Mouse (Mus musculus): Measurements from ENCODE around the gene Pdcd11. TPM values are rescaled to one million over a fixed set of nuclear protein-coding genes. Genes with fewer than 3 reads are reported as not detected.

Gene Pdcd11
- total and polyA plus RNA-seq, 2 experiments from 2014 or later, result 3.8 to 11.0 TPM

- peak; percentile 74 for ATAC-seq (ENCODE audit: low FRiP score)
- WGBS, result 28% methylated on average over 32 of the region's 32 CpGs
- Histone ChIP-seq H3K4me2 (ENCODE audit: low read depth, low read length, poor library complexity, severe bottlenecking) (peak overlapping the region; percentile 42), H3K9me3 (ENCODE audit: low read length) (no peaks in the 10 kb centered on the region), H3K27ac (ENCODE audit: low read depth, low read length) (no peak overlapping the region), H3K4me3 (ENCODE audit: low read depth, low read length) (peak overlapping the region; percentile 23; the same call in 1 of the 2 replicates), H3K36me3 (ENCODE audit: insufficient read depth, low read length) (no peaks in the 10 kb centered on the region), H3K4me1 (ENCODE audit: insufficient read depth, low read length) (no peaks in the 10 kb centered on the region), H3K27me3 (ENCODE audit: insufficient read depth, low read length) (no peaks in the 10 kb centered on the region), H3K9ac (replicated peaks; ENCODE audit: low read length, poor library complexity, severe bottlenecking) (peak overlapping the region; percentile 44; the same call in 1 of the 2 replicates)
- DNase-seq (ENCODE audit: low spot score), result peak; percentile 39
- no peak for TF ChIP-seq CTCF (IDR thresholded peaks at IDR 0.05)
Measured at GRCm38 (mm10) chr19:47151332-47152061, 60.9 kb downstream of the Pdcd11 start.

- no peaks in the 10 kb centered on the region for H3K9me3 ChIP-seq (ENCODE audit: low read length)
- no peak overlapping the region for H3K27ac ChIP-seq (ENCODE audit: low read depth, low read length)
- 60% methylated on average over 12 of the region's 12 CpGs for WGBS
- TF ChIP-seq CTCF (IDR thresholded peaks at IDR 0.05), result no peak
- DNase-seq (ENCODE audit: low spot score), result no peak
- H3K36me3 ChIP-seq (ENCODE audit: insufficient read depth, low read length), result no peaks in the 10 kb centered on the region
- no peak for ATAC-seq (ENCODE audit: low FRiP score)
- H3K9ac ChIP-seq (replicated peaks; ENCODE audit: low read length, poor library complexity, severe bottlenecking), result peak overlapping the region; percentile 44; the same call in 1 of the 2 replicates
- H3K4me2 ChIP-seq (ENCODE audit: low read depth, low read length, poor library complexity, severe bottlenecking), result peak overlapping the region; percentile 42
- no peaks in the 10 kb centered on the region for H3K4me1 ChIP-seq (ENCODE audit: insufficient read depth, low read length)
- no peaks in the 10 kb centered on the region for H3K27me3 ChIP-seq (ENCODE audit: insufficient read depth, low read length)
- H3K4me3 ChIP-seq (ENCODE audit: low read depth, low read length), result peak overlapping the region; percentile 23; the same call in 1 of the 2 replicates
Measured at GRCm38 (mm10) chr19:47152062-47152369, 61.4 kb downstream of the Pdcd11 start.

GRCm38 (mm10) chr19:47153767-47154166 is 63.2 kb downstream of the Pdcd11 start:
- H3K36me3 ChIP-seq (ENCODE audit: insufficient read depth, low read length), result no peaks in the 10 kb centered on the region
- H3K27ac ChIP-seq (ENCODE audit: low read depth, low read length), result no peak overlapping the region
- no peak overlapping the region for H3K9ac ChIP-seq (replicated peaks; ENCODE audit: low read length, poor library complexity, severe bottlenecking)
- TF ChIP-seq CTCF (IDR thresholded peaks at IDR 0.05), result no peak
- DNase-seq (ENCODE audit: low spot score) (no peak), ATAC-seq (ENCODE audit: low FRiP score) (no peak)
- H3K4me1 ChIP-seq (ENCODE audit: insufficient read depth, low read length), result no peaks in the 10 kb centered on the region
- H3K27me3 ChIP-seq (ENCODE audit: insufficient read depth, low read length), result no peaks in the 10 kb centered on the region
- H3K4me3 ChIP-seq (ENCODE audit: low read depth, low read length), result no peak overlapping the region
- H3K4me2 ChIP-seq (ENCODE audit: low read depth, low read length, poor library complexity, severe bottlenecking), result no peak overlapping the region
- WGBS, result 94% methylated on average over 7 of the region's 7 CpGs
- H3K9me3 ChIP-seq (ENCODE audit: low read length), result no peaks in the 10 kb centered on the region

- Histone ChIP-seq H3K27me3 (ENCODE audit: insufficient read depth, low read length) (no peaks in the 10 kb centered on the region), H3K4me1 (ENCODE audit: insufficient read depth, low read length) (no peaks in the 10 kb centered on the region), H3K9me3 (ENCODE audit: low read length) (no peaks in the 10 kb centered on the region), H3K4me2 (ENCODE audit: low read depth, low read length, poor library complexity, severe bottlenecking) (no peak within 1 kb of the TSS), H3K27ac (ENCODE audit: low read depth, low read length) (no peak within 1 kb of the TSS), H3K9ac (replicated peaks; ENCODE audit: low read length, poor library complexity, severe bottlenecking) (no peak within 1 kb of the TSS), H3K4me3 (ENCODE audit: low read depth, low read length) (no peak within 1 kb of the TSS), H3K36me3 (ENCODE audit: insufficient read depth, low read length) (no peaks in the 10 kb centered on the region)
- ATAC-seq (ENCODE audit: low FRiP score) (no peak), DNase-seq (ENCODE audit: low spot score) (no peak)
- no peak for TF ChIP-seq CTCF (IDR thresholded peaks at IDR 0.05)
- 78% methylated on average over 11 of the region's 11 CpGs for WGBS
Measured at GRCm38 (mm10) chr19:47157664-47158063, 67.1 kb downstream of the Pdcd11 start, which contains the start of gene Calhm3. Calhm3 (minus strand) TSS chr19:47157764.

GRCm38 (mm10) chr19:47161669-47162068 is 71.1 kb downstream of the Pdcd11 start:
- H3K4me3 ChIP-seq (ENCODE audit: low read depth, low read length), result no peak overlapping the region
- DNase-seq (ENCODE audit: low spot score), result no peak
- no peaks in the 10 kb centered on the region for H3K36me3 ChIP-seq (ENCODE audit: insufficient read depth, low read length)
- H3K9ac ChIP-seq (replicated peaks; ENCODE audit: low read length, poor library complexity, severe bottlenecking), result no peak overlapping the region
- H3K9me3 ChIP-seq (ENCODE audit: low read length), result no peaks in the 10 kb centered on the region
- no peaks in the 10 kb centered on the region for H3K4me1 ChIP-seq (ENCODE audit: insufficient read depth, low read length)
- no peak for TF ChIP-seq CTCF (IDR thresholded peaks at IDR 0.05)
- ATAC-seq (ENCODE audit: low FRiP score), result no peak
- H3K27ac ChIP-seq (ENCODE audit: low read depth, low read length), result no peak overlapping the region
- 59% methylated on average over 2 of the region's 4 CpGs for WGBS
- no peaks in the 10 kb centered on the region for H3K27me3 ChIP-seq (ENCODE audit: insufficient read depth, low read length)
- no peak overlapping the region for H3K4me2 ChIP-seq (ENCODE audit: low read depth, low read length, poor library complexity, severe bottlenecking)

- Histone ChIP-seq H3K27me3 (ENCODE audit: insufficient read depth, low read length) (0 out of 2 replicates have a peak, but pooled peaks cover 3% of the 10 kb centered on the region), H3K36me3 (ENCODE audit: insufficient read depth, low read length) (no peaks in the 10 kb centered on the region), H3K9ac (replicated peaks; ENCODE audit: low read length, poor library complexity, severe bottlenecking) (no peak overlapping the region), H3K4me2 (ENCODE audit: low read depth, low read length, poor library complexity, severe bottlenecking) (no peak overlapping the region), H3K9me3 (ENCODE audit: low read length) (no peaks in the 10 kb centered on the region), H3K4me3 (ENCODE audit: low read depth, low read length) (no peak overlapping the region), H3K4me1 (ENCODE audit: insufficient read depth, low read length) (no peaks in the 10 kb centered on the region), H3K27ac (ENCODE audit: low read depth, low read length) (no peak overlapping the region)
- DNase-seq (ENCODE audit: low spot score) (no peak), ATAC-seq (ENCODE audit: low FRiP score) (no peak)
- 98% methylated on average over 6 of the region's 6 CpGs for WGBS
- TF ChIP-seq CTCF (IDR thresholded peaks at IDR 0.05), result no peak
Measured at GRCm38 (mm10) chr19:47163176-47163744, 72.7 kb downstream of the Pdcd11 start.

Measured in midbrain, postnatal 0 days (tissue).